Mouse (Mus musculus) spleen, embryonic (tissue): ENCODE measurements at regions not wholly inside any gene's neighbourhood (a gene's known extent, or its start where the extent isn't known, plus 50 kb on each side); places are given as distances from the start of the nearest gene placed in this dataset.

Experiments
- CTCF ChIA-PET: fragments of 350-600 bp; sonication (Branson Sonifier 250); formaldehyde crosslinking; loops from one replicate; lab custom pipeline; 2022; lab: Charles Lee

DNA sequence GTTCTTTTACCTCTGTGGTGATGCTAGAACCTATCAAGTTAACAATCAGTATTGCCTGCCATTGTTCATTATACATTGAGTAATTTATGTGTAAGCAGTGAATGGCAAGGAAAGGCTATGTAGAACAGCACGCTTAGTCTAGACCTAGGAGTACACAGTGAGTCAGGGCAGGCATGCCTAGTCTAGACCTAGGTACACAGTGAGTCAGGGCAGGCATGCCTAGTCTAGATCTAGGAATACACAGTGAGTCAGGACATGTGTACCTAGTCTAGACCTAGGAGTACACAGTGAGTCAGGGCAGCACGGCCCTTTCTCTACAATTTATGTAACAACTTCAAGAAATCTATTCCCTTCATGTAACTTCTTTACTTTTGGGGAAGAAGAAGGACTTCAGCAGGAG, 347.2 kb downstream of the Tmem232 start:
- CTCF ChIA-PET = no interaction called here

DNA sequence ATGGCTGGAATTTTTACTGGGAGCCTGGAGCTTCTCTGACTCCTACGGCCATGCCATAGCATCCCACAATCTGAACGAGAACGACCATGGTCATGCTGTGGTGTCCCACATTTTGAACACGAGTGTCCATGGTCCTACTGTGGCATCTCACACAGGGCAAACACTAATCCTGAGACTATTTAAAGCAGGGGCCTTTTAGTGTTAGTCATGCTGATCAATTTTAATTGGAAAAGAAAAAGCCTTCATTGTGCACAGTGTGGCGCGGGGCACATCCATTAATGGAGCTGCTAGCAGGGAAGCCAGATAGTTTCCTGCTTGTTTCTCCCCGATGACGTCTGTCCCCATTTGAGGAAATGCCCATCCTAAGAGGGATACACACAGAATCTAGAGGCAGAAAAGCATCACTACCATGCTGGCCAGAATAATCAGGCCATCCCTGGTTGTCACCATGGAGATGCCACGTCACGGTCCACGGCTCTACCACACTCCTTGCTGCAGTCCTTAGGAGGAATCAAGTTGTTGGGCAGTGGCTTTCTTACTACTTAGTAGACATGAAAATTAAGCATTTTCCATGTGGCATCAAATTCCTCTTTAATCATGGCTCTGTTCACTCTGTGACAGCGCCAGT, 348.0 kb downstream of the Tmem232 start:
- CTCF ChIA-PET = no interaction called here

DNA sequence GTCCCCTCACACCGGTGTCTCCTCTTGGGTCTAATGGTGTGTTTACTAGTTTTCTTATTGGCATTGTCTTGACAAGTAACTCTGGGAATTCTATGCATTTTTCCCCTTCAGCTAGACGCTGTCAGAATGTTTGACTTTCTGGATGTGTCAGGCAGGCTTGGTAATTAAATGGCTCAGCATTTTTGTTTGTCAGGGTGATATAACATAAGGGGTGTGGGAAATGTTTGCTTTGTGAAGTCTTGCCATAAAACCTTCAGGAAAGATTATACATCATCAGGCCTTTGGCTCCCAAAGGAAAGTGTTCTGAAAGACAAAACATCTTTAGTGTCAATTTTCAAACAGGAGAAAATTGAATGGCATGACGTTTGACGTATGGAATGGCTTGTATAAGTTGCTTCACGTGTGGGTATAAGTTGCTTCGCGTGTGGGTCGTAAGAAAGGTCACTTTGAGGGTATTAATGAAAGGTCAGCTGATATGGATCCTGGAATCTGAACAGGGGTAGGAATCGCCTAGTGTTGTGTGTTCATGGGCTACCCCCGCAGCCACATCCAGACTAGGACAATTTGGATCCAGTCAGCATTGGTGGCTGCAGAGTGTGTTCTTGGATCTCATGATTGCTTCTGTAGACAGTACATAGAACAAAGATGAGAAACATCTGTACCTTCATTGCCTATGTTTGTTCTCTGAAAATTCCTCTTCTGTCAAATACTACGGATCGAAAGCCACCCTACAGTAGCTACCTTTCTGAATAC, 349.6 kb downstream of the Tmem232 start:
- CTCF ChIA-PET = no interaction called here

DNA sequence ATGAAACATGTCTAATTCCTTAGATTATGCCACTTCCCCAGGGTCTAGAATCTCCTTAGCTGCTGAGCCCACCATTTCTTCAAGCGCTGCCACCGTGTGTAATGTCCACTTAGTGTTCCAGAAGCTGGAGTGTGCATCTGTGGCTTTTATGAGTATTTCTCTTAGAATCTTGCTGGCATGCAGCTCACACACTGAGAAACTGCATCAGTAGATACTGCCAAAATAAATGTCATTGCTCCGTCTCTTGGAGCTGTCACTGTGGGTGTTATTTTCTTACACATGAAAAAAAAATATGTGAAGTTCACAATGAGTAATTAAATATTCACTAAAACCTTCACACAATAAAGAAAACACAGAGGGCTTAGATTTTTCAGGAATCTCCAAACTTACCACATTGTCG, 345.3 kb upstream of the 4930583I09Rik start:
- CTCF ChIA-PET = interaction anchor here (0.5 kb wide), 1 partner anchor 955 kb away, joined by 3 read pairs; no protein-coding TSS in a partner anchor

DNA sequence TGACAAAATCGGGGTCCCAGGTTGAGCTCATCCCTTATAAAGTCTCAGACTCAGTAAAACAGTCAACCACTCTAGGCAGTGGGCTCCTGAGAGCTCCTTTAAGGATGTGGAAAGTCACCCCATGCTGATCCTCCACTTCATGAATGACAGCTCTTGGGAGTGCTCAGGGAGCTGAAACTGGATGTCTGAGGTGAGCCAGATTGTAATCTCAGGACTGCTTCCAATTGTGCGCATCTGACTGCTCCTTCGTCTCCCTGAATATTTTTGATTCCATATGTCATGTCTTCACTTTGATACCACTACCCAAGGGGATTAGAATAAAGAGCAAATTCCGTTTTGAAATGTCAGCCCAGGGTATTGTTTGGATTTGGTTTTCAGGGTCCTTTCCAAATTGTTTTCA, 339.9 kb upstream of the 4930583I09Rik start:
- CTCF ChIA-PET = no interaction called here

DNA sequence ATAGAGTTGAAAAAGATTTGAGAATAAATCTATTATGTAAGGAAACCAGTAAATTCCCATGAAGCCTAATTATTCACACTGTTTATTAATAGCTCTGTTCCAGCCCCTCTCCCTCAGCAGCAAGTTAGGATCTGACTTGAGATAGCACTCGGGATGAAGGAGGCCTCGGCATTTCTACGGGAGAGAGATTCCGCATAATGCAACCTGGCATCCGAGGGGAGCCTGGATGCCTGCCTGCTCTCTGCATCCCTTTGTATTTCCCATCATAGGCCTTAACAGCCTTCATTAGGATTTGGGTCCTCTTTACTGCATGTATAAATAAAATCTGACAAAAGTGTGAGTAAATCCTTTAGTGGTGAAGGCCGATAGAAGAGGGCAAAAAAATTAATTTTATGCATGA, 338.2 kb upstream of the 4930583I09Rik start:
- CTCF ChIA-PET = no interaction called here

DNA sequence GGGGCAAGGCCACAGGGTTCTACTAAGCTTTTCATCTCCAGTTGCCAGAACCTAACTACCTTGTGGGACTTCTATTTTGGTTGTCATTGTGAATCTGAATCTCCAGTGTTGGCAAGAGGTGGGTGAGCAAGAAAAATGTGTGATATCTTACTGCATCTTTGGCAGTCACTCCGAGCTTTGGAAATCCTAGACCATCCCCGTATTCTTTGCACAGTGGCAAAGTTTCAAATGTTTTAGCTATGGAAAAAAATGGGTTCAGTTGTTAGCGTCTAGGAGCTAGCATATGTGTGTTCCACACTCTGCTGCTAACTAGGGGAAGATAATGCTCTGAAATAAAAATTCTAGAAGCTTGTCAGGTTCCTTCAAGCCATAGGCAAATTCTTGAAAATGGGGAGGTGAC, 337.4 kb upstream of the 4930583I09Rik start:
- CTCF ChIA-PET = no interaction called here

DNA sequence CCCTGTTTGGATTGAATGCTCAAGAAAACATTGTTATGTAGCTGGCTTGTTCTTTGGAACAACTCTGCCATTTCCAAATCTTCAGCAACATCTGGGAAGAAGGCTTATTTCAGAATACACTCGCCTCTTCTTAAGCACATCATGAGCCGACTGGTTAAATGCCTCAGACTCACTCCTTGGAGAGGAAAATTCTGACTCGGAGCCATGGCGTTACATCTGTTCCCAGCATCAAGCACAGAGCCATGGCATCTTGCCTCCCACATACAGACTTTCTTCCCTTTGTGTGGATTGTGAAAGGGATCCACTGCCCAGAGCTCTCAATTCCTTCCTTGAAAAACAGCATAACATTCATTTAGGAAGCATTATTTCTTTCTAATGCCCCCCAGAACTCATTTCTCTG, 334.8 kb upstream of the 4930583I09Rik start:
- CTCF ChIA-PET = no interaction called here

DNA sequence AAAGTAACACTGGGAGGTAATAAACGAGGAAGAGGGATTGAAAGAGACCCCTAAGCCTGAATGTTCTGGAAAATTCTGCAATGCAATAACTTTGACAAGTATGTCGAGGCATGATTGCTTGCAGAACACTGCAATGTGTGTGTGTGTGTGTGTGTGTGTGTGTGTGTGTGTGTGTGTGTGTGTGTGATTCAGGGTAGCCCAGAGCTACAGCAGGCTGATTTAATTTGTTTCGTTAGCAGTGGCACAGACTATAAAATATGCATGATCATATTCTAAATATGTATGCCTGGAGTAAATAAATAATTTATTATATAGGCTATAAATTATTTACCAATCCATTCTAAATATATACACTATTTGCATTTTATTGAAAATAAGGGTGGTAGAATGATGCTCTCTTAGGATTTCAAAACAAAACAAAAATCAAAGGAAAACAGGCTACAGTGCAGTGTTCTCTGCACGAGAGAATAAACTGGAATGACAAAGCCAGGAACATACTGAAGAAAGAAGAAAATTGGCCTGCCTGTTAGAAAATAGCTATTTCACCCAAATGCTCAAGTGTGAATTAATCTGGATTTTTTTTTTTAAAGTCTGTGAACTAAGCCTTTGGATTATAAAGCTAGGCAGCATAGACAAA, 334.2 kb upstream of the 4930583I09Rik start:
- CTCF ChIA-PET = no interaction called here

DNA sequence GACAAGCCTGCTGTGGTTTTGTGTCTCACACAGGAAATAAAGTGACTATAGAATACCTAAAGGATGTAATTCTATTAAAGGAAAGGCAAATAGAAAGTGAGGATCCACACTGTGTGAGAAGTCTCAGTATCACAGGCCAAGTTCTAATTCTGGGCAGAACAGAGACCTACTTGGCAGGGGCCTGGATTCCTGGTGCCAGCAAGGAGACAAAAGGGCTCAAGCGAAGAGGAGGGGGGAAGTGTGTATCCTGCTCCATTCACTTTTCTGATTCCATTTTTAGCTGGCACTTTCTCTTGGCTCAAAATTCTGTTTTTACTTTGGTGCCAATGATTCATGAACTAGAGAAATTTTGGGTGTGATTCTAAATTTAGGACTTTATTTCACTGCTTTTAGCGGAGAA, 310.5 kb upstream of the 4930583I09Rik start:
- CTCF ChIA-PET = no interaction called here

DNA sequence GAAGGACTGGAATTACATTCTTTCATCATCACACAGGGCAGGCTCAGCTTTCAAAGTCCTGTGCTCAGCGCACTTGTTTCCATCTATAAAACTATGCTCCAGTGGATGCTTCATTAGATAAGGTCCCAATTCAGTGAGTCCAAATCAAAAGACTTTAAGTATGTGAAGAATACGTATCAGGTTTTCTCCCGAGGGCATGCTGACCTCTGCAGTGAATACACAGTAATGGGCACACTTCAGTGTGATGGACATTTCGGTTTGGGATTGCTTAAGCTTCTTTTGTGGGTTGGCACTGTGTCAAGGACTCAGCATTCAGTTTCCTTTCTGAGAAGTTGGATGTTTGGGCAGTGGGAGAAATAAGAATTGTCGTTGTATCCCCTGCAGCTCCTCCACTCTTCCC, 278.8 kb upstream of the 4930583I09Rik start:
- CTCF ChIA-PET = no interaction called here

DNA sequence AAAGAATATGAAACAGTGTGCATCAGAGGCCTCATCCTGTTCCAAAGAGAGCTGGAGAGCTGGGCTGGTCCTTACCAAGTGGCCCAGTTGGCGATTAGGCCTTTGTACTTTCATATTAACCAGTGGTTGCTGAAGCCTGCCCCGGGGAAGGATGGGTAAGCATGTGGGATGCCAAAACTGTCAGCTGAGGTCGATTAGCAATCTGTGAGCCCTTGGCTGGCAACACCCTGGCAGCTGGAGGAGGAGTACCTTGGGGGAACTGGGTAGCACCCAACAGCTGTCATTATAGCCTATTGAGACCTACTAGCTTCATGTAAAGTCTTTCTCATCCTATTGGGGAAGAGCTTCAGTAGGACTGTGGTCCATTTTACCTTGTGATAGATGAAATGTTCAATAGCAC, 277.2 kb upstream of the 4930583I09Rik start:
- CTCF ChIA-PET = no interaction called here

DNA sequence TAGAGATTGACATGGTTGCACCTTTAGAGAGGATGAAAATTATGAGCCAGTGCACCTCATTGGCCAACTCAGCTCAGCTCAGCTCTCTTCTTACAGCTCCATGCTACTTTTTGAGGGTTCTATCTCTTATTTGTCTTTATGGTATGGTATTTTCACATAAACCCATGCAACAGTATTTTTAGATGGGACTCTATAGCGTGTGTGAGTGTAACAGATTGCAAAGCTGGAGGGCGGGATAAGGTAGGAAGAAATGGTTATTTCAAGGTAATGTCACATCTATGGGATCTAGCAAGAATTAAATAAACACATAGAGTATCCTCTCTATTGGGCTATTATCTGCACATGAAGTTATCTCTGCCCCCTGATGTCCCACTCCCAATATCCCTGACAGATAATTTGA, 269.8 kb upstream of the 4930583I09Rik start:
- CTCF ChIA-PET = no interaction called here

DNA sequence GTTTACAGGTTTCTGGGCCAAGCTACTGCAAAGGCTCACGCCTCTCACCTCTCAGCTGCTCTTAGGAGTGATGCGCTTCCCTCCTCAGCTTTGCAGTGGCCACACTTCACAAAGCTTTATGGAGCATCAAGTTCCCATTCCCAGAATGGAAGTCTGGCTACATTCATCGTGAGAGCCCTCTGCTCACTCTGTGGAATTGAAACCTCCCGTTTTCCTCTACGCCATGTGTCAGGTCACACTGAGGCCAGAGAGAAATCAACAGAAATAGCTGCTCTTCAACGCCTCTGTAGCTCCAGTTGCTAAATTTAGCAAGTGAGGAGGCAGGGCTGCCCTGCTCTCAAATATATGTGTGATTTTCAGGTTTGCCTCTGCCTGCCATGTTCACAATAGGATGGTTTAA, 265.3 kb upstream of the 4930583I09Rik start:
- CTCF ChIA-PET = no interaction called here

DNA sequence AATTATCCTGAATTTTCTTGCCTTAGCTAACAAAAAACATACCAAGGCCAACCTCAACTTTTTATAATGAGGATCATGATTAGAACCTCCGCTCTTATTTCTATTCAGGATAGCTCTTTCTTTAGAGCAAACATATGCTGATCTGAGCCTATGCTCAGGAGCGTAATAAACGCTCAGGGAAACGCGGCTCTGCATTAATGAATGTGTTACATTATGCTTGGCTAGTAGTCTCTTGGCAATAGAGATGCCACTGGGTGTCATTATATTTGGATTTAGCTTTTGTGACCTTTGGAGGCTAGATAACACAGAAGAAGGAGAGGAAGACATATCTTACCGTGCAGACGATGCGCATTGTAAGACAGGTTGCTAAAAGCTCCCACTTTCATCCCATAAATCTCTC, 246.4 kb upstream of the 4930583I09Rik start:
- CTCF ChIA-PET = no interaction called here

DNA sequence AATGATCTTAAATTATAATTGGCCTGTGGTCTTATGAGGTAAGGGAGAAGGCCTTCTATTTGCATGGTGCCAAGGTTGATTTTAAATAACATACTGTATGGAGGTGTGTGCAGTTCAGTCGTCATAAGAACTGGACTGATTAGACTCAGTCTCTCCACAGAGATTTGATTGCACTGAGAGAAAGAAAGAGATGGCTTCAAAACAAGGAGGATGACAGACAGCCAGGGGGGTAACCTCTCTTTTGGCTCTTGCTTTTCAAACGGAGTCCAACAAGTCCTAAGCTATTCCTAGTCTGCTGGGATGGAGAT, 245.9 kb upstream of the 4930583I09Rik start:
- CTCF ChIA-PET = no interaction called here

DNA sequence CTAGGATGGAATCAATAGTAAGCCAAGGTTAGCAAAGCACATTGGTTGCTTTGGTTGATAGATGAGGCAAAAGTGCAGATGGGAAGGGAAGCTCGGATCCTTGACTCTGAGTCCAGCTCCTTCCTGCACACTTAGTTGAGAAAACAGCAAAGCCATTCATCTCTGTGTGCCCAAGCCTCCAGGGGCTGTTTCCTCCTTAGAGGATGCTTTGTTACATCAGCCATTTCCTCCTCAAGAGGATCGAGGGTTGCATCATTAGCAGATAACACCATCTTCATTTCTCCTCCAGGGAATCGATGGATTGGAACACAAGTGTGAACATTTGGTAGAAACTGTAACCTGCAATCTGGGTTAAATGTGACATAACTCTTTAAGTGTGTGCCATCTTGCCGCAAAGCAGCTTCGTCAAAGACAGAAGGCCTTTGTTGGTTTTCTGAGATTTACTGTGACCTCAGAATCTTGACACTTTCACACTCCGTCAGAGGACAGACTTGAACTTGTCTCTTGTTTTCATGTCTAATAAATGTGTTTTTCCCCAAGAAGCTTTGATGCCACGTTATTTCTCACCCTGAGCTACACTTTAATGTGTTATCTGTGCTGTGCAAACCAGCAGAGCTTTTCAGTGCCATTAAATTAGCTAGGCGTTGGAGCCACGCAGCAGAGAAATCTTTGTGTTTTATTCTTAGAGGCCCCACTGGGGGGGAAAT, 245.4 kb upstream of the 4930583I09Rik start:
- CTCF ChIA-PET = no interaction called here

DNA sequence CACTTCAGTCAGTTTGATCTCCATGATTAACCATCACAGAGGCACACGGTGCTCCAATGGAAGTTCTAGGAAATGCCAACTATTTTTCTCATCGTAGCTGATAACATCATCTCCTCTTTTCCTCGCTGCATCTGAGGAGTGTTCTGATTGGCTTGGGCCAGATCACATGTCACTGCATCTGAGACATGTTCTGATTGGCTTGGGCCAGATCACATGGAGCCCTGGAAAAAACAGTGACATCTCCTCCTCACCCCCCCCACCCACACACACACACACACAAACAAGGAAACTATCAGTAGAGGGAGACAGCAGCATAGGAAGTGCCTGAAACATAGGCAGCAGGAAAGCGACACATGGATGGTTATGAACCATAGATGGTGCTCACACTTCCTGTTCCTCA, 239.0 kb upstream of the 4930583I09Rik start:
- CTCF ChIA-PET = no interaction called here

DNA sequence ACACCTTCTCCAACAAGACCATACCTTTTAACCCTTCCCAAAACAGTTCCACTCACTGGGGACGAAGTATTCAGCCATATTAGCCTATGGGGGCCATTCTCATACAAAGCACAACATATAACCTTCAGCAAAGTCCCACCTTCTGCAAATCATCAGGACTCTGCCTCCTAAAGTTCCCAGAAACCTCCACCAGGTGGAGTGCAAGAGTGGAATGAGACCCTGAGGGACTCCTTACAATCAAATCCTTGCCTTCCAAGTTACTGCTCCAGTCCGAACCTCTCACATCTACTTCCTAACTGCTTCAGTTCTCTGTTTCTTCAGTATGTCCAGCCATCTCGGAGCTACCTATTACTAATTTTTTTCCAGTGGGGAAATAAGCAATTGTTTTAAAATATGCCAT, 235.2 kb upstream of the 4930583I09Rik start:
- CTCF ChIA-PET = no interaction called here

DNA sequence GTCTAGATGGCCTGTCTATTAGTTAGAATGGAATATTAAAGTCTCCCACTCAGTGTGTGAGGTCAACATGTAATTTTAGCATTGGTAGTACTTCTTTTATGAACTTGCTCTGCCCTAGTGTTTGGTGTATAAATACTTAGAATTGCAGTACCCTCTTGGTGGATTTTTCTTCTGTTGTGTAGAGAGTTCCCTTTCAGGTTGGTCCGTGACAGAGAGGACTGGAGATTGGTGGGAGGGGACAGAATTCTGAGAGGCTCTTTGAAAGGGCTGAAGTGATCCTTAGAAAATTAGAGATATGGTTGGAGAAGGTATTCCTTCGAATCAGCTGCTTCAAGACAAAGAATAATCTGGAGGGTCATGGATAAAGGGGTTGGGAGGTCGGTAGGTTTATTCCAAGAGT, 230.3 kb upstream of the 4930583I09Rik start:
- CTCF ChIA-PET = no interaction called here

DNA sequence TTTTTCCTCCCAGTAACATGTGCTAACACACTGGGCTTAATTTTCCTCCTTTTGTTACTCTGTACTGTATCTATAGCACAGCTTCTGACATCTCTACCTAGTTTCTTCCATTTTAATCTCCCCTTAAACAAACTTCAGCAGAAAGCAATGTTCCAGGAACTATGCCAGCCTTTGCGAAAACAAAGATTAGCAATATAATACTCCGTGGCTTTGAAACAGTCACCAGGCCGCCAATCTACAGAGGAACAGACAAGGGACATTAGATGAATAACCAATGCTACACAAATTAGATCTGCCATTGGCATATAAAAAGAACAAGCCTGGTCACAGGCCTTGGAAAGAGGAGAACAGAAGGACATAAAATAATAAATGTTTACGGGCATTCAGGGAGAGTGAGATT, 220.2 kb upstream of the 4930583I09Rik start:
- CTCF ChIA-PET = no interaction called here

DNA sequence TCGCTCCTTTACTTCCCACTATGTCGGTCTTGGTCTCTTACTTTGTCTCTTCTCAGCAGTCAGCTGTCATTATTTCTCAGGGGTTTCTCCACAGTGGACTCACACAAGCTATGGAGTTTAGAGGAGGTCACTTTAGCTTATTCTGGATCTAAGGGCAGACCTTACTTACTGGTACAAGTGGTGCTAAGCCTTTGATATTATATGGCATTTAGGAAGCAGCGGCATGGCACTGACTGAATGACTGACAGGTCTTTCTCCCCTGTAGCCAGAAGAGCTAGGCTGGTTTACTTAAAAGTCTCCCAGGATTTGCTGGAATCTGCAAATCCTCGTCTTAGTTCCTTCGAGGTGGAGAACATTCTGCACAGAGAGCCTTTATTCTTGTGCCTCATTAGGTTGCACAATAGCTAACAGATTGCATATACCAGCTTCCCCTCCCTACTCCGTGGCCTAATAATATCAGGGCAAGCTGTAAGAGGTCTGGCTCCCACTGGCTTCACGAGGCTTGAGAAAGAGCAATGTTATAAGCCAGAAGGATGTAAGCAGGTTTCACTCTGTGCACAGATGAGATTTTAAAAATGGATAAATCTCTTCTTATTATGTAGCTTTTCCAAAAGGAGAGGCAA, 214.1 kb upstream of the 4930583I09Rik start:
- CTCF ChIA-PET = no interaction called here
